Mouse (Mus musculus): ENCODE measurements at regions not wholly inside any gene's neighbourhood (a gene's known extent, or its start where the extent isn't known, plus 50 kb on each side); places are given as distances from the start of the nearest gene placed in this dataset.

DNA sequence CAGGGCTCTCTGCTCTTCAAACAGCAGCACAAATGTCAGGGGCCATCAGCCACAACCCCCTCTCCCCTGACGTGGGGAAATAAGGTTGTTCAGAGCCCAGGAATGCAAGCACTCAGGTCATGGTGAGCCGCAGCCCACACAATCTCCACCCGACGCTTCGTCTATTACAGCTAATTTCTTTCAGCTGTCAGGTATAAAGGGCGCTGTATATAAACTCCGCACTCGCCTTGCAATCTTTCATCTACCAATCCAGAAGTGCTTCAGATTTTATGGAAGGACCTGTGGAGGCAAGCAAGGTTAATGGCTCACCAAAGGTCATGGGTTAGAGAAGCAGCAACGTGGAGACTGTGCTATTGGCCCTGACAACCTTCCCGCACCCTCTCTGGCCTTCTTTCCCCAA, 139.8 kb downstream of the Opa1 start:
- no peak for ATAC-seq
- 35% methylated on average over 10 of the region's 10 CpGs for WGBS

DNA sequence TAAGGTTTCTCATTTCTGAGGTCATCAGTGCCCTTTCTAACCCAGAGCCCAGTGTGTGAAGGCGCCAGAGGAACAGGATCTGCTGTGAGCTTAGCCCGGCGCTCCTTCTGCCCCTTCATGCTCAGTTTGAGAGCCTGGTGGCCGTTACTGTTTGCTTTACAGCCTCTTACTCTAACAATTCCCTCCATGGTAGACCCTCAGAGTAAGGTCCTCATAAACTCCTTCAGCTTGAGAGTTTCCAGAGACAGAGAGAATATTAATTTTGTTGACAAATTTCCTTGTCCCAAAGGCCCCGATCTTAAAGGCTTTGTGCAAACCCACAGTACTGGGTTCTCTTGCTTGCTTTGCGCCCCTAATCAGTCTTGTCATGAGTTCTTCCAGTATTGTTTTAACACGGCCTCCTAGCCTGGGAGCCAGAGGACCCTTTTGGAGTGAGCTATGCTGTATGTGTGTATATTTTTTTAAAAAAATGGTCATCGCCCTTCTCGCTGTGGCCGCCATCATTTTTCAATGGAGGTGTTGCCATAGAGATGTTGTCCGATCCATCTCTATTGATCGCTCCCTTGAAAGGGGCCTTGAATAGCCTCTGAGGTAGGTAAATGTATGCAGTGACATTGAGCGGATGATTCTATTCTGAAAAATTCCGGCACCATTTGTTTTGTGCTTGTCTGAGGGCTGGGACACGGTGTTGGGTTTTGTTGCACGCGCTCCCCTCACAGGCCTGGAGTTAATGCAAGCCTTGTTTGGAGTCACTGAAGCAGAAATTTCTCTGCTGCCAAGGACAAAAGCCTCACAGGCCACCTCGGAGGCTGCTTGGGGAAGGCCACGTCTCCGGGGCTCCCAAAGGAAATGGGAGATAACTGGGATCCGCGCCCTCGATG, 140.7 kb downstream of the Opa1 start:
- no peak overlapping the region for H3K4me3 ChIP-seq (ENCODE audit: low read depth, low read length)
- ATAC-seq (no peak), DNase-seq (ENCODE audit: low spot score) (no peak)
- H3K9me3 ChIP-seq (ENCODE audit: low read length), result no peaks in the 10 kb centered on the region
- 78% methylated on average over 23 of the region's 23 CpGs for WGBS
- TF ChIP-seq CTCF (IDR thresholded peaks at IDR 0.05), result no peak
- no peak for TF ChIP-seq EP300 (IDR thresholded peaks at IDR 0.05)
- H3K4me2 ChIP-seq (replicated peaks; ENCODE audit: low read depth, low read length), result no peak overlapping the region
- H3K27ac ChIP-seq (ENCODE audit: low read length), result no peak overlapping the region
- no peaks in the 10 kb centered on the region for H3K4me1 ChIP-seq (ENCODE audit: insufficient read depth, low read depth, low read length)
- no peaks in the 10 kb centered on the region; the same call in 1 of the 2 replicates for H3K36me3 ChIP-seq (ENCODE audit: insufficient read depth, low read length)
- no peak overlapping the region for H3K9ac ChIP-seq (replicated peaks; ENCODE audit: low read depth)
- no peaks in the 10 kb centered on the region for H3K27me3 ChIP-seq (replicated peaks; ENCODE audit: insufficient read depth, low read length)

More for the DNA sequence above, 139.8 kb downstream of the Opa1 start:
- H3K36me3 ChIP-seq (ENCODE audit: insufficient read depth, low read length), result no peaks in the 10 kb centered on the region; the same call in 1 of the 2 replicates
- no peak overlapping the region for H3K4me3 ChIP-seq (ENCODE audit: low read depth, low read length)
- H3K4me1 ChIP-seq (ENCODE audit: insufficient read depth, low read depth, low read length), result no peaks in the 10 kb centered on the region
- DNase-seq (ENCODE audit: low spot score), result no peak
- H3K27me3 ChIP-seq (replicated peaks; ENCODE audit: insufficient read depth, low read length), result no peaks in the 10 kb centered on the region
- H3K27ac ChIP-seq (ENCODE audit: low read length), result no peak overlapping the region
- no peak overlapping the region for H3K4me2 ChIP-seq (replicated peaks; ENCODE audit: low read depth, low read length)
- TF ChIP-seq CTCF (IDR thresholded peaks at IDR 0.05) (no peak), EP300 (IDR thresholded peaks at IDR 0.05) (no peak)
- H3K9me3 ChIP-seq (ENCODE audit: low read length), result no peaks in the 10 kb centered on the region
- no peak overlapping the region for H3K9ac ChIP-seq (replicated peaks; ENCODE audit: low read depth)

DNA sequence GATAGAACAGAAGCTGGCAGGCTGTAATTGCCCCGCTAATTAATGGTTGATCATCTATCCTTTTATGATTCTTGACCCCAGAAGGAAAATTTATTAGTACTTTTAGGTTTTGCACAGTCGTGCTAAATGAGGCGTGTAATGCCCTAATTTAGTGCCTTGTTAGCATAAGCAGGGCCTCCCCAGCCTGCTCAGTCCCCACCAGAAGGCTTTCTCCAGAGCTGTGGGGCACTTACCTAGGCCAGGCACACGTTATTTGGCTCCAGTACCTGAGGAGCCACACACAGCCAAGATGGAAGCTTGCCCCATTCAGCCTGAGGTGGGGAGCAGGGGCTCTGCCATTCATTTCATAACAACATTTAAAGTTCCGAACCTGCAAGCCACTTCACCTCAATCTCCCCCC, 146.0 kb downstream of the Opa1 start:
- ATAC-seq, result no peak
- Histone ChIP-seq H3K4me1 (ENCODE audit: insufficient read depth, low read depth, low read length) (no peaks in the 10 kb centered on the region), H3K27ac (ENCODE audit: low read length) (no peak overlapping the region), H3K9ac (replicated peaks; ENCODE audit: low read depth) (no peak overlapping the region), H3K36me3 (ENCODE audit: insufficient read depth, low read length) (no peaks in the 10 kb centered on the region), H3K4me3 (ENCODE audit: low read depth, low read length) (no peak overlapping the region), H3K4me2 (replicated peaks; ENCODE audit: low read depth, low read length) (no peak overlapping the region), H3K9me3 (ENCODE audit: low read length) (no peaks in the 10 kb centered on the region), H3K27me3 (replicated peaks; ENCODE audit: insufficient read depth, low read length) (no peaks in the 10 kb centered on the region)
- 82% methylated on average over 5 of the region's 5 CpGs for WGBS
- no peak for DNase-seq (ENCODE audit: low spot score)
- TF ChIP-seq CTCF (IDR thresholded peaks at IDR 0.05) (no peak), EP300 (IDR thresholded peaks at IDR 0.05) (no peak)

DNA sequence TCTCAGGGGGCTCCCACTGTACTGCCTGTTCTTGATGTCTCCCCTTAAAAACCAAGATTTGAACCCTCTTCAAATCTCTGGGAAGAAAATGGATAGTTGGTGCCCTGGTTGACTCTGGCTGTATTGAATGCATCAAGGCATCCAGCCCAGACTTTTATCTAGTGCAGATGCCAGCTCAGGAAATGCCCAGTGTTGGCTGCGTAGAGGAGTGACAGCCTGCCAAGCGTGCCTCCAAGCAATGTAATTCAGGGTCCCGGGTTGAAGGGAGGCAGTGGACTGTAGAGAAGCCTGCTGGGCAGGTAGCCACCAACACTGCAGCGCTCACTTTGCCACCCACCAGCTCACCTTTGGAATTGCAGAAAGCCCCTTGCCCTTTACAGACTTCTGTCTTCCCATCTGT, 146.4 kb downstream of the Opa1 start:
- TF ChIP-seq EP300 (IDR thresholded peaks at IDR 0.05) (no peak), CTCF (IDR thresholded peaks at IDR 0.05) (no peak)
- H3K27ac ChIP-seq (ENCODE audit: low read length), result no peak overlapping the region
- no peak overlapping the region for H3K4me2 ChIP-seq (replicated peaks; ENCODE audit: low read depth, low read length)
- no peak overlapping the region for H3K9ac ChIP-seq (replicated peaks; ENCODE audit: low read depth)
- H3K36me3 ChIP-seq (ENCODE audit: insufficient read depth, low read length), result no peaks in the 10 kb centered on the region
- 71% methylated on average over 4 of the region's 4 CpGs for WGBS
- no peak for ATAC-seq
- no peak overlapping the region for H3K4me3 ChIP-seq (ENCODE audit: low read depth, low read length)
- H3K27me3 ChIP-seq (replicated peaks; ENCODE audit: insufficient read depth, low read length), result no peaks in the 10 kb centered on the region
- no peaks in the 10 kb centered on the region for H3K4me1 ChIP-seq (ENCODE audit: insufficient read depth, low read depth, low read length)
- no peak for DNase-seq (ENCODE audit: low spot score)
- no peaks in the 10 kb centered on the region for H3K9me3 ChIP-seq (ENCODE audit: low read length)

DNA sequence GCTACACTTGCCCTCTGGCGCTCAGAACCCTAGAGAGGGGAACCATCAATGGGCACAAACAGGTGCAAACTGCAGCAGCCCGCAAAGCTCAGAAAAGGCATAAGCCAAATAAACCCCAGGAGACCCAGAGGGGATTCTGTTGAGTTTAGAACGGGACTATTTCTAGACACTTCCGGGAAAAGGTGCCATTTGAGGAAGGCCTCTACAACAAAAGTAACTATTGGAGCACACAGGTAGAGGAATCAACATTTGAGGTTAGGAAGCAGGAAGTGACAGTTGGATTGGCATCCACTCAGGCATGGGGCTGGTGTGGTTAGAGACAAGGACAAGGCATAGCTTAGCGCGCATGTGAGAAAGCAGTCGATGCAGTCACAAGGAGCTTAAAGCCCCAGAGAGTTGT, 148.3 kb downstream of the Opa1 start:
- no peaks in the 10 kb centered on the region for H3K36me3 ChIP-seq (ENCODE audit: insufficient read depth, low read length)
- no peaks in the 10 kb centered on the region for H3K27me3 ChIP-seq (replicated peaks; ENCODE audit: insufficient read depth, low read length)
- no peak overlapping the region for H3K9ac ChIP-seq (replicated peaks; ENCODE audit: low read depth)
- H3K4me3 ChIP-seq (ENCODE audit: low read depth, low read length), result no peak overlapping the region
- ATAC-seq (no peak), DNase-seq (ENCODE audit: low spot score) (no peak)
- 75% methylated on average over 7 of the region's 7 CpGs for WGBS
- H3K9me3 ChIP-seq (ENCODE audit: low read length), result no peaks in the 10 kb centered on the region
- H3K4me2 ChIP-seq (replicated peaks; ENCODE audit: low read depth, low read length), result no peak overlapping the region
- no peaks in the 10 kb centered on the region for H3K4me1 ChIP-seq (ENCODE audit: insufficient read depth, low read depth, low read length)
- no peak overlapping the region for H3K27ac ChIP-seq (ENCODE audit: low read length)
- no peak for TF ChIP-seq CTCF (IDR thresholded peaks at IDR 0.05)
- no peak for TF ChIP-seq EP300 (IDR thresholded peaks at IDR 0.05)

DNA sequence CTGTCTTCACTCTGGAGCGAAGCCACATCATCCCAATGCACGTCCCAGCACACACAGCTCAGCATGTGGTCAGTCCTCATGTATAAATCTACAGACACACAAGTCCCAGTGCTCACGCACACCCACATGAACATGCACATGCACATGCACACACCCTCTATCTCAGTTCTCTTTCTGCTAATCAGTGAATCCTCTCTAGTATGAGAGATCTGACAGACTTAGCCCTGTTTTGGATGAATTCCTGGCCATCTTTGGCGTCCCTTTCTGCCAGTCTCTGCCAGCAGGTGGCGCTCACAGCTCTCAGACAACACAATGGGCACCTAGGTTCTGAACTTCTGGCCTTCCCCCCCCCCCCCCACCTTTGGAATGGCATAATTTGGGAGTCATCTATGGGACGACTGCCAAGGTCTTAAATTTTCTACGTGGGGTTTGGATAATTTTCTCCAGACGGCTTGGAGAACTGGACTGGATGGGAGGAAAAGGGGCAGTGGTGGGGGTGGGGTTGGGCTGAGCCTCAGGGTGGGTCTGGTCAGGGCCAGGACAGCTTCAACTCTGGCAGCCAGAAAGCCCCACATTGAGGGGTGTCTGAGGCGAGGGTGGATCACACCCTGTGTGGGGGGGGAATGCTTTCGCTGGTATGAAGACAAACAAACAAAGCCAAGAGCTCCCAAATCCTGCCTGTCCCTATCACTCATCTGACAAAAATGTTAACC, 149.8 kb downstream of the Opa1 start:
- Histone ChIP-seq H3K36me3 (ENCODE audit: insufficient read depth, low read length) (no peaks in the 10 kb centered on the region), H3K4me2 (replicated peaks; ENCODE audit: low read depth, low read length) (no peak overlapping the region), H3K9me3 (ENCODE audit: low read length) (no peaks in the 10 kb centered on the region), H3K27me3 (replicated peaks; ENCODE audit: insufficient read depth, low read length) (no peaks in the 10 kb centered on the region), H3K9ac (replicated peaks; ENCODE audit: low read depth) (no peak overlapping the region), H3K4me1 (ENCODE audit: insufficient read depth, low read depth, low read length) (no peaks in the 10 kb centered on the region), H3K27ac (ENCODE audit: low read length) (no peak overlapping the region), H3K4me3 (ENCODE audit: low read depth, low read length) (no peak overlapping the region)
- TF ChIP-seq EP300 (IDR thresholded peaks at IDR 0.05) (no peak), CTCF (IDR thresholded peaks at IDR 0.05) (peak; percentile 90)
- WGBS, result 20% methylated on average over 10 of the region's 10 CpGs
- peak; percentile 43; the same call in 1 of the 2 replicates for ATAC-seq
- peak; percentile 69 for DNase-seq (ENCODE audit: low spot score)
